Mouse (Mus musculus): ENCODE results near the gene E4f1.

- TF ChIP-seq CTCF (IDR thresholded peaks at IDR 0.05; ENCODE audit: low read depth, low read length) (no peak), POLR2A (IDR thresholded peaks at IDR 0.05; ENCODE audit: borderline replicate concordance, low read depth, low read length) (no peak)
Measured at GRCm38 (mm10) chr17:24423114-24423513, 47.0 kb downstream of the E4f1 start.

Data from bone marrow macrophage, adult 2 months (primary cell).